15 mouse cellular contexts compared by ENCODE assay signal in genomic region chr16:33575728-33576127, GRCm38 (mm10). TPM values are rescaled to one million over a fixed set of nuclear protein-coding genes. Genes with fewer than 3 reads are reported as not detected.
DNase-seq lines count a peak whose midpoint lies in the region; ATAC-seq and TF ChIP-seq lines count a peak whose summit lies in the region.
"Had no signal": no experiment of that assay in that cellular context is flagged by ENCODE, and none has a peak within 500 bp of the region (broad histone marks: within the 10 kb centered on the region; RNA-seq: fewer than 3 reads in every experiment).

No protein-coding gene starts in this region.

- WGBS in heart, adult 2 months: 66% methylated on average over 6 of the region's 6 CpGs
- 63% methylated on average over 6 of the region's 6 CpGs for WGBS in heart, postnatal 0 days
- WGBS in lung, embryonic 15.5 days: 44% methylated on average over 6 of the region's 6 CpGs
- WGBS in forebrain, embryonic 12.5 days: 92% methylated on average over 6 of the region's 6 CpGs

- no peaks in the 10 kb centered on the region for H3K36me3 ChIP-seq in heart, adult 2 months (ENCODE audit: control insufficient read depth, insufficient read depth, low read length)
- no peaks in the 10 kb centered on the region for H3K36me3 ChIP-seq in heart, postnatal 0 days (replicated peaks; ENCODE audit: control insufficient read depth, insufficient read depth, low read length)
- no peaks in the 10 kb centered on the region for H3K36me3 ChIP-seq in lung, embryonic 15.5 days
- H3K36me3 ChIP-seq in forebrain, embryonic 12.5 days (replicated peaks): no peaks in the 10 kb centered on the region
- H3K36me3 ChIP-seq: embryonic facial prominence, embryonic 10.5 days; forebrain, embryonic 10.5 days; forebrain, embryonic 15.5 days; hindbrain, embryonic 15.5 days had no signal

- no peak overlapping the region for H3K4me3 ChIP-seq in heart, adult 2 months
- H3K4me3 ChIP-seq in heart, postnatal 0 days (ENCODE audit: low read depth, low read length): no peak overlapping the region
- no peak overlapping the region for H3K4me3 ChIP-seq in lung, embryonic 15.5 days
- no peak overlapping the region for H3K4me3 ChIP-seq in embryonic fibroblast, embryonic 13.5 days (ENCODE audit: insufficient read depth, low read length)
- H3K4me3 ChIP-seq in forebrain, embryonic 12.5 days (replicated peaks): no peak overlapping the region
- H3K4me3 ChIP-seq: embryonic facial prominence, embryonic 10.5 days; erythroblast, embryonic 14.5 days; forebrain, embryonic 10.5 days; forebrain, embryonic 15.5 days; hindbrain, embryonic 15.5 days had no signal

- ATAC-seq in heart, postnatal 0 days (ENCODE audit: insufficient read depth, low read depth): no peak
- ATAC-seq in lung, embryonic 15.5 days (ENCODE audit: borderline replicate concordance, extremely low read depth, low FRiP score, low TSS enrichment): no peak
- ATAC-seq in forebrain, embryonic 12.5 days (ENCODE audit: low FRiP score): no peak
- ATAC-seq: forebrain, embryonic 15.5 days; intestine, embryonic 16.5 days had no signal

- no peak for TF ChIP-seq POLR2A in heart, adult 2 months (IDR thresholded peaks at IDR 0.05; ENCODE audit: insufficient read depth, low read depth, low read length)
- TF ChIP-seq POLR2A in embryonic fibroblast, embryonic 13.5 days (IDR thresholded peaks at IDR 0.05; ENCODE audit: low read depth, low read length): no peak

- TF ChIP-seq CTCF in heart, adult 2 months (IDR thresholded peaks at IDR 0.05): no peak
- TF ChIP-seq CTCF in heart, postnatal 0 days (IDR thresholded peaks at IDR 0.05; ENCODE audit: low read depth): no peak
- TF ChIP-seq CTCF in embryonic fibroblast, embryonic 13.5 days (IDR thresholded peaks at IDR 0.05; ENCODE audit: borderline replicate concordance, insufficient read depth, low read length): no peak

- peak in 1 of 2 experiments; percentile 34 for DNase-seq in heart, adult 2 months
- no peak for DNase-seq in heart, adult 8-10 months (ENCODE audit: low spot score)
- no peak for DNase-seq in heart, postnatal 0 days (ENCODE audit: low spot score)
- no peak for DNase-seq in heart, adult 9 months (ENCODE audit: low spot score in 2 of 2)
- DNase-seq in lung, postnatal 36 days: no peak
- DNase-seq: adrenal gland, adult 8-10 months had no signal

- peak overlapping the region; percentile 64 for H3K27ac ChIP-seq in heart, adult 2 months
- H3K27ac ChIP-seq in heart, postnatal 0 days (ENCODE audit: low read depth): peak overlapping the region; percentile 66
- H3K27ac ChIP-seq in lung, embryonic 15.5 days: peak overlapping the region; percentile 50
- H3K27ac ChIP-seq in embryonic fibroblast, embryonic 13.5 days (ENCODE audit: insufficient read depth, low read length): peak overlapping the region; percentile 56
- no peak overlapping the region for H3K27ac ChIP-seq in forebrain, embryonic 12.5 days
- H3K27ac ChIP-seq: embryonic facial prominence, embryonic 10.5 days; forebrain, embryonic 15.5 days; hindbrain, embryonic 15.5 days had no signal

- H3K27me3 ChIP-seq in heart, adult 2 months (ENCODE audit: control insufficient read depth, insufficient read depth, low read length): no peaks in the 10 kb centered on the region
- H3K27me3 ChIP-seq in heart, postnatal 0 days (ENCODE audit: control insufficient read depth, insufficient read depth, low read length): no peaks in the 10 kb centered on the region
- H3K27me3 ChIP-seq in lung, embryonic 15.5 days: no peaks in the 10 kb centered on the region
- H3K27me3 ChIP-seq in forebrain, embryonic 12.5 days: no peaks in the 10 kb centered on the region
- H3K27me3 ChIP-seq: forebrain, embryonic 15.5 days; hindbrain, embryonic 15.5 days had no signal

- H3K9me3 ChIP-seq in heart, postnatal 0 days (replicated peaks; ENCODE audit: control insufficient read depth, low read length): no peaks in the 10 kb centered on the region
- H3K9me3 ChIP-seq in lung, embryonic 15.5 days: no peaks in the 10 kb centered on the region
- H3K9me3 ChIP-seq in forebrain, embryonic 12.5 days: no peaks in the 10 kb centered on the region
- H3K9me3 ChIP-seq: embryonic facial prominence, embryonic 10.5 days; forebrain, embryonic 10.5 days; forebrain, embryonic 15.5 days; hindbrain, embryonic 15.5 days had no signal

- H3K4me1 ChIP-seq in heart, adult 2 months (ENCODE audit: control insufficient read depth, insufficient read depth, low read length): peaks cover 21% of the 10 kb centered on the region
- H3K4me1 ChIP-seq in heart, postnatal 0 days (ENCODE audit: control insufficient read depth, insufficient read depth): peaks cover 48% of the 10 kb centered on the region
- peaks cover 24% of the 10 kb centered on the region for H3K4me1 ChIP-seq in lung, embryonic 15.5 days
- peaks cover 10% of the 10 kb centered on the region for H3K4me1 ChIP-seq in embryonic fibroblast, embryonic 13.5 days (ENCODE audit: control insufficient read depth, insufficient read depth, low read length)
- peaks cover 4% of the 10 kb centered on the region for H3K4me1 ChIP-seq in forebrain, embryonic 12.5 days

- no peak overlapping the region for H3K4me2 ChIP-seq in heart, postnatal 0 days (ENCODE audit: low read depth, low read length)
- H3K4me2 ChIP-seq in lung, embryonic 15.5 days: no peak overlapping the region
- no peak overlapping the region for H3K4me2 ChIP-seq in forebrain, embryonic 12.5 days
- H3K4me2 ChIP-seq: forebrain, embryonic 15.5 days; hindbrain, embryonic 15.5 days had no signal

- no peaks in the 10 kb centered on the region for H3K79me2 ChIP-seq in heart, adult 2 months (replicated peaks; ENCODE audit: control insufficient read depth, insufficient read depth, low read length)

- H3K9ac ChIP-seq in heart, adult 2 months (ENCODE audit: low read depth, low read length): no peak overlapping the region
- no peak overlapping the region for H3K9ac ChIP-seq in heart, postnatal 0 days (replicated peaks; ENCODE audit: low read depth, low read length)
- H3K9ac ChIP-seq in lung, embryonic 15.5 days: no peak overlapping the region
- H3K9ac ChIP-seq in forebrain, embryonic 12.5 days: no peak overlapping the region
- H3K9ac ChIP-seq: forebrain, embryonic 15.5 days; hindbrain, embryonic 15.5 days had no signal

- no peak for TF ChIP-seq EP300 in heart, adult 2 months (IDR thresholded peaks at IDR 0.05; ENCODE audit: insufficient read depth, low read depth, low read length)
- TF ChIP-seq EP300 in heart, postnatal 0 days (IDR thresholded peaks at IDR 0.05; ENCODE audit: low read depth): no peak

- intact Hi-C loops in heart, adult 2 months (cut with DNase I): loop anchor here (2.0 kb wide), 1 partner anchor 25 kb away; no protein-coding TSS in a partner anchor

RNA-seq across cellular contexts. Expression of gene Slc12a8, which starts 58.6 kb away (rescaled TPM):
- total RNA-seq in heart, adult 2 months (2021): under 1 TPM; 0.31 to 0.45 TPM
- 0.66 and 1.2 TPM in 2 replicates for polyA plus RNA-seq in heart, adult 2 months (2012; rRNA removed)
- under 1 TPM; 0.34 to 0.72 (median 0.47) TPM for total RNA-seq in heart, adult 8-10 months (2022)
- 0.42 and 1.4 TPM in 2 replicates for total RNA-seq in heart, postnatal 0 days (2014; rRNA removed; ENCODE audit: low replicate concordance)
- polyA plus RNA-seq in heart, postnatal 0 days (2015; fragmentation: Nextera tagmentation; extraction: Ambion mirVana): 1.0 TPM in 2 replicates
- 0.40 and 0.64 TPM in 2 replicates for polyA plus RNA-seq in lung, embryonic 15.5 days (2015; fragmentation: Nextera tagmentation; extraction: Ambion mirVana)
- 0.43 and 0.91 TPM in 2 replicates for polyA plus RNA-seq in embryonic fibroblast, embryonic 13.5 days (2011; ENCODE audit: insufficient read length, low read depth, missing spikeins)
- 0.94 and 1.2 TPM in 2 replicates for polyA plus RNA-seq in forebrain, embryonic 12.5 days (2016; fragmentation: Nextera tagmentation; extraction: Ambion mirVana)
- polyA plus RNA-seq: erythroblast, embryonic 14.5 days had no signal
